Comparison of ENCODE assay signal across 16 mouse cellular contexts in genomic region chr16:21955591-21955990, GRCm38 (mm10). TPM values are rescaled to one million over a fixed set of nuclear protein-coding genes. Genes with fewer than 3 reads are reported as not detected.
DNase-seq lines count a peak whose midpoint lies in the region; ATAC-seq and TF ChIP-seq lines count a peak whose summit lies in the region.
"Had no signal": no experiment of that assay in that cellular context is flagged by ENCODE, and none has a peak within 500 bp of the region (broad histone marks: within the 10 kb centered on the region; RNA-seq: fewer than 3 reads in every experiment).

No protein-coding gene starts in this region.

- peaks cover 10% of the 10 kb centered on the region for H3K4me1 ChIP-seq in heart, embryonic 16.5 days (ENCODE audit: control insufficient read depth, insufficient read depth, low read length)
- H3K4me1 ChIP-seq in hindbrain, embryonic 16.5 days (ENCODE audit: control insufficient read depth, insufficient read depth, low read depth, low read length): no peaks in the 10 kb centered on the region
- H3K4me1 ChIP-seq in thymus, adult 2 months (replicated peaks; ENCODE audit: control insufficient read depth, insufficient read depth, low read length): no peaks in the 10 kb centered on the region
- H3K4me1 ChIP-seq: liver, embryonic 12.5 days had no signal

- TF ChIP-seq CTCF in gastrocnemius, adult 2 months (IDR thresholded peaks at IDR 0.05): no peak
- TF ChIP-seq CTCF in thymus, adult 2 months (IDR thresholded peaks at IDR 0.05; ENCODE audit: borderline replicate concordance, control insufficient read depth, extremely low read depth, insufficient read depth, low read length, poor library complexity): no peak

- peak; percentile 90 for ATAC-seq in heart, embryonic 16.5 days (replicated peaks; ENCODE audit: extremely low read depth, insufficient read depth, low FRiP score)
- no peak for ATAC-seq in hindbrain, embryonic 16.5 days
- ATAC-seq: liver, embryonic 12.5 days had no signal

- peak overlapping the region; percentile 68 for H3K27ac ChIP-seq in gastrocnemius, adult 2 months
- peak overlapping the region; percentile 41 for H3K27ac ChIP-seq in heart, embryonic 16.5 days (ENCODE audit: low read length)
- H3K27ac ChIP-seq in hindbrain, embryonic 16.5 days (ENCODE audit: low read depth, low read length): no peak overlapping the region
- H3K27ac ChIP-seq in thymus, adult 2 months (ENCODE audit: control insufficient read depth, insufficient read depth, low read length): no peak overlapping the region
- H3K27ac ChIP-seq: liver, embryonic 12.5 days had no signal

- 27% methylated on average over 12 of the region's 12 CpGs for WGBS in heart, embryonic 16.5 days
- 86% methylated on average over 12 of the region's 12 CpGs for WGBS in hindbrain, embryonic 16.5 days
- 95% methylated on average over 12 of the region's 12 CpGs for WGBS in thymus, adult 2 months

- peaks cover 3% of the 10 kb centered on the region for H3K9me3 ChIP-seq in heart, embryonic 16.5 days (replicated peaks; ENCODE audit: control insufficient read depth, low read length)
- no peaks in the 10 kb centered on the region for H3K9me3 ChIP-seq in hindbrain, embryonic 16.5 days (ENCODE audit: control insufficient read depth, low read length)
- H3K9me3 ChIP-seq: G1E; liver, embryonic 12.5 days had no signal

- peak overlapping the region; percentile 30; the same call in 1 of the 2 replicates for H3K4me3 ChIP-seq in gastrocnemius, adult 2 months
- no peak overlapping the region for H3K4me3 ChIP-seq in heart, embryonic 16.5 days (ENCODE audit: low read length)
- H3K4me3 ChIP-seq in hindbrain, embryonic 16.5 days (ENCODE audit: low read length): no peak overlapping the region
- no peak overlapping the region for H3K4me3 ChIP-seq in thymus, adult 2 months (ENCODE audit: control insufficient read depth, insufficient read depth, low read length)
- H3K4me3 ChIP-seq: erythroblast, embryonic 14.5 days; liver, embryonic 12.5 days had no signal

- no peaks in the 10 kb centered on the region for H3K27me3 ChIP-seq in heart, embryonic 16.5 days (ENCODE audit: control insufficient read depth, insufficient read depth, low read length)
- H3K27me3 ChIP-seq in hindbrain, embryonic 16.5 days (replicated peaks; ENCODE audit: control insufficient read depth, insufficient read depth, low read length): no peaks in the 10 kb centered on the region
- no peaks in the 10 kb centered on the region for H3K27me3 ChIP-seq in thymus, adult 2 months (ENCODE audit: control insufficient read depth, insufficient read depth, low read length)
- H3K27me3 ChIP-seq: liver, embryonic 12.5 days had no signal

- peak; percentile 68 for DNase-seq in gastrocnemius, adult 2 months
- no peak for DNase-seq in gastrocnemius, postnatal 4 days (ENCODE audit: low spot score in 2 of 2)
- peak; percentile 19 for DNase-seq in gastrocnemius, postnatal 14 days
- DNase-seq in lung, postnatal 36 days: peak; percentile 61
- no peak for DNase-seq in testis, postnatal 14 days (ENCODE audit: low spot score)
- DNase-seq in thymus, adult 2 months: no peak
- DNase-seq: B cell, adult 2 months; cerebellum, adult 18-20 months; kidney, adult 11 months had no signal

- peak overlapping the region; percentile 20 for H3K4me2 ChIP-seq in heart, embryonic 16.5 days (ENCODE audit: low read depth, low read length)
- no peak overlapping the region for H3K4me2 ChIP-seq in hindbrain, embryonic 16.5 days (ENCODE audit: low read length)
- H3K4me2 ChIP-seq: liver, embryonic 12.5 days had no signal

- peak overlapping the region; percentile 49 for H3K9ac ChIP-seq in heart, embryonic 16.5 days (ENCODE audit: low read length)
- no peak overlapping the region for H3K9ac ChIP-seq in hindbrain, embryonic 16.5 days (ENCODE audit: low read depth, low read length)
- H3K9ac ChIP-seq: liver, embryonic 12.5 days had no signal

- no peaks in the 10 kb centered on the region for H3K36me3 ChIP-seq in heart, embryonic 16.5 days (ENCODE audit: control insufficient read depth, insufficient read depth)
- no peaks in the 10 kb centered on the region for H3K36me3 ChIP-seq in hindbrain, embryonic 16.5 days (ENCODE audit: control insufficient read depth, insufficient read depth, low read length)
- H3K36me3 ChIP-seq in thymus, adult 2 months (ENCODE audit: control insufficient read depth, insufficient read depth, low read length): no peaks in the 10 kb centered on the region
- H3K36me3 ChIP-seq: G1E; liver, embryonic 12.5 days had no signal

- no peak for TF ChIP-seq POLR2A in thymus, adult 2 months (IDR thresholded peaks at IDR 0.05; ENCODE audit: control insufficient read depth, extremely low read depth, insufficient read depth, low read length, poor library complexity)

- intact Hi-C loops in gastrocnemius, adult 2 months (cut with DNase I): no loop called here
- intact Hi-C loops in gastrocnemius, postnatal 14 days (cut with DNase I; ENCODE audit: low total_unique reads): no loop called here

RNA-seq across cellular contexts. Expression of gene Tmem41a, which starts 8.2 kb away (rescaled TPM):
- total RNA-seq in gastrocnemius, adult 2 months (2021): 1 to 10 TPM; 3.6 to 4.9 TPM
- total RNA-seq in gastrocnemius, postnatal 4 days (2021): 1 to 10 TPM; 8.6 to 9.1 TPM
- 1 to 10 TPM; 4.7 to 5.4 TPM for total RNA-seq in gastrocnemius, postnatal 14 days (2021)
- polyA plus RNA-seq in heart, embryonic 16.5 days (2015; fragmentation: Nextera tagmentation; extraction: Ambion mirVana): 44.4 and 45.1 TPM in 2 replicates
- 51.5 and 53.6 TPM in 2 replicates for polyA plus RNA-seq in hindbrain, embryonic 16.5 days (2015; fragmentation: Nextera tagmentation; extraction: Ambion mirVana)
- polyA plus RNA-seq in thymus, adult 2 months (2012; rRNA removed): 19.3 and 20.6 TPM in 2 replicates

RNA-seq across cellular contexts. Expression of gene Liph, which starts 39.9 kb away (rescaled TPM):
- not detected for total RNA-seq in gastrocnemius, adult 2 months (2021)
- total RNA-seq in gastrocnemius, postnatal 4 days (2021): under 1 TPM; 0.16 to 0.52 TPM
- under 1 TPM in 1 of 2 experiments, not detected in 1; 0.21 TPM for total RNA-seq in gastrocnemius, postnatal 14 days (2021)
- 0.32 and 0.80 TPM in 2 replicates for polyA plus RNA-seq in heart, embryonic 16.5 days (2015; fragmentation: Nextera tagmentation; extraction: Ambion mirVana)
- 0.77 and 1.0 TPM in 2 replicates for polyA plus RNA-seq in hindbrain, embryonic 16.5 days (2015; fragmentation: Nextera tagmentation; extraction: Ambion mirVana)
- 1.9 and 2.7 TPM in 2 replicates for polyA plus RNA-seq in thymus, adult 2 months (2012; rRNA removed)
- total RNA-seq: granulocyte monocyte progenitor cell, adult 5-6 weeks; megakaryocyte-erythroid progenitor cell, adult 5-6 weeks had no signal
- polyA plus RNA-seq: G1E had no signal

RNA-seq across cellular contexts. Expression of gene Senp2, which starts 53.7 kb away (rescaled TPM):
- 10 to 100 TPM; 31.2 to 31.5 TPM for total RNA-seq in gastrocnemius, adult 2 months (2021)
- total RNA-seq in gastrocnemius, postnatal 4 days (2021): 10 to 100 TPM; 24.1 to 28.0 TPM
- 10 to 100 TPM; 18.3 to 22.1 TPM for total RNA-seq in gastrocnemius, postnatal 14 days (2021)
- polyA plus RNA-seq in heart, embryonic 16.5 days (2015; fragmentation: Nextera tagmentation; extraction: Ambion mirVana): 25.8 and 27.1 TPM in 2 replicates
- 43.1 and 45.5 TPM in 2 replicates for polyA plus RNA-seq in hindbrain, embryonic 16.5 days (2015; fragmentation: Nextera tagmentation; extraction: Ambion mirVana)
- polyA plus RNA-seq in thymus, adult 2 months (2012; rRNA removed): 19.2 and 21.6 TPM in 2 replicates

Comparison
In these comparisons a context has a peak if more than half of its experiments do, and no peak if none do; other contexts are left out.
1. DNase-seq: peak in gastrocnemius, adult 2 months (single experiment), gastrocnemius, postnatal 14 days (single experiment) and lung, postnatal 36 days (single experiment); none in gastrocnemius, postnatal 4 days (0 of 2), testis, postnatal 14 days (single experiment) and thymus, adult 2 months (single experiment).
2. H3K27ac ChIP-seq: peak in gastrocnemius, adult 2 months (single experiment) and heart, embryonic 16.5 days (single experiment); none in hindbrain, embryonic 16.5 days (single experiment) and thymus, adult 2 months (single experiment).